Mouse (Mus musculus) heart, postnatal 36 days (tissue): ENCODE measurements at regions not wholly inside any gene's neighbourhood (a gene's known extent, or its start where the extent isn't known, plus 50 kb on each side); places are given as distances from the start of the nearest gene placed in this dataset.

Experiments used
- DNase-seq, 2 experiments: peaks; one replicate each; pipeline ENCODE4 v3.0.0; 2021 to 2022
- intact Hi-C: fragments of 180-260 bp; cut with DNase I; formaldehyde crosslinking; loops from one replicate; pipeline ENCODE4 v1.15.1; 2025

DNA sequence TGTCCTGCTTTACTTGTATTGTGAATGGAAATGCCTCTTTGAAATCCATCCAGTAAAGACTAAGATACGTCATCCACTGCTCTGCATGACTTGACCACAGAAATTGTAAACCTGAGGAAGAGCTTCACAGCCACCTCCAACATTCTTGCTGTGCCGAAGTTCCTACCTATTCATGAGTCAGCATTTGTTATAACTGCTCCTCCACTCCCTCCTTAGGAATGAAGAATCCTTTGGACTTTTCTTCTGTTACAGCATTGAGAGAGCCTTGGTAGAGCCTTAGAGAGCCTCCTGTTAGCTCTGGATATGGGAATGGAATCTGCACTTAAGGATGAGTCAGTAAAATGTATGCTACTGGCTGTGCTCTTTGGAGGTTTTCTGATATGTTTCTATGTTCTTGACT is 750.5 kb upstream of the Gcfc2 start:
- intact Hi-C loops: no loop called here
- no peak for DNase-seq

DNA sequence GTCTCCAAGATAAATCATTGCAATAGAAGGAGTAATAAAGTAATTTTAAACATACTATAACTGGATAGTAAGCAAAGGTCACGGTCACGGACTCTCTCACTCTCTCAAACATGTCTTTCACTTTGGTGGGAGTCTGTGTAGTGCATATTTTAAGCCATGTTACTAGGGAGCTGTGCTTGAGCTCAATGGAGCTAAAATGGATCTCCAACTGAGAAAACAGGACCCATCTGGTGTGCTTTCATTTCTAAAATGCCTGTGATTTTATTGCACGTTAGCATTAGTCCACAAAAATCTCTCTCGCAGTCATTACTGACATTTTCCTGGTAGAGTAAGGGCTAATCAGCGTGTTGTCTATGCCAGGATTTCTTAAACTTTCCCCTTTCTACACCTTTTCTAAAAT is 733.3 kb upstream of the Gcfc2 start:
- intact Hi-C loops: no loop called here
- no peak for DNase-seq

DNA sequence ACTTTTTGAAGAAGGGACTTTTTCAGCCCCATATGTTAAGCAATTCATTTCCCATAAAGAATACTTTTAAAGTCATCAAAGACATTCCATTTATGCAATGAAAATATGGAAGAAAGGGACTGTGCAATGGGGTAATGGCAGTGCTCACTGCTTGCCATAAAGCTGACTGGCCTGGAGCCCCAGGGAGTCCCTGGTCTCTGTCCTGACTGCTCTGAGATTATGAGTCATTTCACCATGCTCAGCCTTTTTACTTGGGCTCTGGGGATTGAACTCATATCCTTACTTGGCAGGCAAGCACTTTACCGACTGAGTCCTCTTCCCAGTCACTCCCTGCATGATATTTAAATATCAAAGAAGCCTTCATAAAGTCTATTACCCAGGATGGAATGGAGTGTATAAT is 712.9 kb upstream of the Gcfc2 start:
- no peak for DNase-seq

DNA sequence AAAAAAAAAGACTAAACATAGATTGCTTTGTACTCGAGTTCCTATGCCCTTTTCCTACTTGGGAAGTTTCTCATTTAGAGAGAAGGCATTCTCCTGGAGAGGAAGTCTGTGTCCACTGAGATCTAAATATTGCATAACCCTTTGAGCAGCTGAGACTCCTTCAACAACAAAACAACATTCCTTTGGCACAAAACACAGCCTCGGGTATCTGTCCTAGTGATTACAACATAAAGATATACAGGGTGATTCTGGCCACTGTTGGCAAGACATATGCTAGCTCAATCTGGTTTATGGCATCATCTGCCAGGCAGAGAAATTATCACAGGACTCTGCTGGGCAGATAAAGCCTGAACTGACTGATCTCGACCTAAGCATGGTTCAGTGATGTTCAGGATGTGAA is 692.7 kb upstream of the Gcfc2 start:
- intact Hi-C loops: no loop called here
- peak in 1 of 2 experiments; percentile 5 for DNase-seq

More for the DNA sequence above, 712.9 kb upstream of the Gcfc2 start:
- intact Hi-C loops: no loop called here

DNA sequence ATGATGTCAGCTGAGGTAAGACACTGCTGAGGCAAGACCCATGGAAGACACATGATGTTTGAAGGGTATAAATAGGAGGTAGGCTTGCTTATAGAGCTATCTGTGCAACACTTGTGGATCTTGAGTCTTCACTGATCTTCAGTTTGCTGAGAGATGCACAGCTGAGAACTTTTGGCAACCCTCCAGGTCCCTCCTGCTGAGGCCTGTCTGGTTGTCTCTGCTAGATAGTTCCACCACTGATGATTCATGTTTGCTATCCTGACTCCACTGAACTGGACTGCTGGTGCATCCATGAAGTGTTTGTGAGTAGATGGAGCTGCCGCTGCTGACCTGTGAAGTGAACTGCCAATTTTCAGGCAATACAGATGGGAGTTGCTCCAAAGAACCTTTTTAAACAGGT is 663.6 kb upstream of the Gcfc2 start:
- no peak for DNase-seq
- intact Hi-C loops: no loop called here
